Mouse (Mus musculus) urinary bladder, postnatal 10 days (tissue): ENCODE measurements around the gene Msmo1.

Experiments used
- DNase-seq: peaks from one replicate; pipeline ENCODE4 v3.0.0; 2022; ENCODE audit warnings: low spot score

Msmo1 gene

DNA sequence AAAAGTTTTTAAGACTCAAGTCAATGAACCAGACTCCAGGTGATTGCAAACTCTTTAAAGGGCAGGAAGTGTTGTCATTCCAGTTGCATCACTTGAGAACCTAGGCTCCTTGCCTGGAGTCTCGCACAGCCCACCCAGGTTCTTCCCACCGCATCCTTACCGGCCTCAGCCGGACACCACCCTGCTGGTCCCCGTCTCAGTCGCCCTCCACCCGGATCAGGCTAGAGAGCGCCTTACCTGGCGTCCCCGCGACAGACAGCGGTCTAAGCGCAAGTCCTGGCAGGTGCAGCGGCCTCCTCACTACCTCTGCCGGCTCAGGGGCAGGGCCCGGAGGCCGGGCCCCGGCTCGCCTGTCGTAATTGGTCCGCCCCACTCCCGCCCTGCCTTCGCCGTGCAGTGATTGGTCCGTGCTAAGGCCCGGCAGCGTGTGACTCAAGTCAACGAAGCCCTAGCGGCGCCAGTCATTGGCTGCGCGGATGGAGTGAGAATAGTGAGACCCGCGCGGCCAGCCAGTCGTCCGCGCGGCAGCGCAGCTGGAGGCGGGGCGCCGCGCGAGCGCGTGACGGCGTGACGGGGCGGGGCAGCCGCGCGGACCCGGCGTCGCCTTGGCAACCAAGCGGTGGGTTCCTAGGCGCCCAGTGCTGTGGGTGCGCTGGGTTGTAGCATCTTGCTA lies at the start of gene Msmo1:
TSS of gene Msmo1 (minus strand) at position 522 of the 673 bp plus-strand sequence.
- DNase-seq, result peak; percentile 90

DNA sequence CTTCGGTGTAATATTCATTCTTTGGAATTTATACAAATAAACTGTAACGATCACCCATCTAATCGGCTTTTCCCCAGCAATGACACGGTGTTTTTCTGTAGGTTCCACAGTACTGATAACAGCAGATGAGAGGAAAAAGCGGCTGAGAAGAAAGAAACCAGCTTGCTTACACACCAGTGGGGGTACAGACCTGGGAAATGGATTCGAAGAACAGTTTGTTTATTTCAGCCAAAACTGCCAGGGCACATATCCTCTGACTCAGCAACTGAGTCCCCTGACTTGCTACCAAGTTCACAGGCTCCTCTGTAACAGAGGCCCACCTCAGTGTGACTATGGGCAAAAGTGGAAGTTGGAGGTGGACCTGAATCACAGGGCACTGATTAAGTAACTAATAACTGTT lies 48.4 kb upstream of the Msmo1 start:
- no peak for DNase-seq

DNA sequence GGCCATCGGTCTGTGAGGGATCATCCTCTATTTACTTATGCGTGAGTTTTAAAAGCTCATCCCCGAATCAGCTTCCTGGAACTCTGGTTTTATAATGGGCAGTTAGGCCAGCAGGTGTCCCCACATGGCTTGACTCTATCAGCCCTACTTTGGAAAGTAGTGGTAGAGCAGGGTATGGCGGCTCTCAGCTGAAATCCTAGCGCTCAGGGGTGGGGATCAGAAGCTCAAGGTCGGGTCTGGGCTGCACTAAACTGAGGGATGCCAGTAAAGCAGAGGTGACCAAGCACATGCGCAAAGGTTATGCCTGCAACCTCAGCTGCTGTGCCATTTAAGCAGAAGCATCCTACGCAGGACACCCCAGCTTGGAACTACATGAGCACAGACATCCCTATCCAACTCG lies 44.3 kb upstream of the Msmo1 start:
- DNase-seq, result no peak

DNA sequence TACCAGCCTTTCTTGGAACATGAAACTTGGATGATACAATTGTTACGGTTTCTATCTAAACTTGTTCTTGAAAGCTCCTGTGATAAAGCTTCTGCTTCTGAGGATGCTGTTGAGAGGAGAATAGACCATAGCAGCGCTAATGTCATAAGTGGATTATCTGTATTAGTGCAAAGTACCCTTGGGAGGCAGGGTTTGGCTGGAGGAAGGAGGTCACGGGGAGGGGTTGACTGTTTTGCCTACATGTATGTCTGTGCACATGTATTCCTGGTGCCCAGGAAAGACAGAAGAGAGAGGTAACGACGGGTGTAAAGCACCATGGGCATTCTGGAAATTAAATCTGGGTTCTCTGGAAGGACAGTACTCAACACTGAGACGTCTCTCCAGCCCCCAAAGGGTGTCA lies 40.5 kb upstream of the Msmo1 start:
- no peak for DNase-seq

DNA sequence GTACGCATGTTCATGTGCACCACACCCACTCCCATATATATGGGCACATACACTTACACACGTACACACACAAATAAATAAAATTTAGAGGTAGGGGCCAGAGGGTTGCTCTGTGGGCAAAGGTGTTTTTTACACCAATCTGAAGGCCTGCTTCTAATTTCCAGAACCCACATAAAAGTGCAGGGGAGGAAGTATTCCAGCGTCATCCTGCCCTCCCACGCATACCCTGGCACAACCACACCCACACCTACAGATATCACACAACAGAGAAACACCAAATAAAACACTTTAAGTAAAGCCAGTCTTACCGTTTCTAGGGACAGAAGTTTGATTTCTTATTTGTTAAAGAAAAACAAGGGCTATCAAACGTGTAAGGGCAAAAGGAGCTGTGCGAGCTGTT lies 37.2 kb upstream of the Msmo1 start:
- DNase-seq, result no peak

DNA sequence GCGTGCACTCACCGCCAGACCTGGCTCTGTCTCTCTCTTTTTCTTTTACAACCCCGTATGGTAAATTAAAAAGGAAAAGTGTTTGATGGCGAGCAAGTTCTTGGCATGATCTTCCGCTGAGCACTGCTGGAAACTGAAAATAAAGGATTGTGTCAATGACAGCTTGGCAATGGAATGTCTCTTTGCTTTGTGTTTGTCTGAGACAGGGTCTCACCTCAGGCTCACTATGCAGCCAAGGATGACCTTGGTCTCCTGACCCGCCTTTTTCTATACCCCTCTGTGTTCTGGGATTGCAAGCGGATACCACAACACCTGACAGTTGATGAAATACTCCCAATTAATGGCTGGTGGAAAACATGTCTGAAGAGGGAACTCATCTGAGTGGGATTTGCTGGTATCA lies 36.0 kb upstream of the Msmo1 start:
- DNase-seq, result no peak

DNA sequence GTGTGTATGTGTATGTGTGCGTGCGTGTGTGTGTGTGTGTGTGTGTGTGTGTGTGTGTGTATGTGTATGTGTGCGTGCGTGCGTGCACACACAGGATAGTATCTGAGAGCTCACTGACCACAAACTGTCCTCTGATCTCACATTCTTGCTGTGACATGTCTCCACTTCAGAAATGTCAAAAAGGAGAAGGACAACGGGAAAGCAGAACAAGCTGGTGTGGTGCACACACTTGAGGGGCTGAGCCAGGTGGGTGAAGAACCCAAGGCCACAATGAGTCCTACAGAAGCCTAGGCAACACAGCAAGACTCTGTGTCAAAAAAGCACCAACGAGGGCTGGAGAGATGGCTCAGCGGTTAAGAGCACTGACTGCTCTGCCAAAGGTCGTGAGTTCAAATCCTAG lies 35.1 kb upstream of the Msmo1 start:
- DNase-seq, result no peak

DNA sequence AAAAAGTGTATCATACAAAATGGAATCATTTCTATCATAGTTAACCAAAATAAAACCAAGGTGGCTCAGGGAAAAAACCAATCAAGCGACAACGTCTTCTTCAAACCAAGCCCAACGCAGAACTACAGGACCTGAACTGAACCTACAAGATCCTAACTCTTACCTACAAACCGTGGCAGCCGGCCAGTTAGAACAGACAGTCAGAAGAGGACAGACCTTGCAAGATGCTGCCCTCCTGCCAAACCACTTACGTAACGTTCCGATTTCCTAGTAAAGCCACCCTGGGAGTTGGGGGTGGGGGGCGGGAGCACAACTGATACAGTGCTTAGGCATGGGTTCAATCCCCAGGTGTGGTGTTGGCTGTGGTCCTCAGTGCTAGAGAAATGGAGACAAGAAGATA lies 33.5 kb upstream of the Msmo1 start:
- DNase-seq, result no peak

DNA sequence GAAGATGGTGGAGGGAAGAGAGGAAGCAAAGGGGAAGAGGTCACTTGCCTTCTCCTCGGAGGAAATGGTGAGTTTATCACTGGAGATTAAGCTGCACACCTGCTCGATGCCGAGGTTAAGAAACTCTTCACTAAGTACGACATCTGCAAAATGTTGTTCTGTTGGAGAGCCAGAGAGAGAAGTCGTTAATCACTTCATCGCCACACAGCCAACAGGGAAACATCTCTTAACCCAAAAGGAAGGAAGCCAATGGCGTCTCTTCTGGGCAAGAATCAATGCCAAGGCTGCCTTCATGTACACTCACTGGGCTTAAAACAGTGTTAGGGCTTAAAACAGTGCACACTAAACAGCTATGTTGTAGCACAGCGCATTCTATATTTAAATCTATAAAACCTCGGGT lies 30.5 kb upstream of the Msmo1 start:
- DNase-seq, result no peak

DNA sequence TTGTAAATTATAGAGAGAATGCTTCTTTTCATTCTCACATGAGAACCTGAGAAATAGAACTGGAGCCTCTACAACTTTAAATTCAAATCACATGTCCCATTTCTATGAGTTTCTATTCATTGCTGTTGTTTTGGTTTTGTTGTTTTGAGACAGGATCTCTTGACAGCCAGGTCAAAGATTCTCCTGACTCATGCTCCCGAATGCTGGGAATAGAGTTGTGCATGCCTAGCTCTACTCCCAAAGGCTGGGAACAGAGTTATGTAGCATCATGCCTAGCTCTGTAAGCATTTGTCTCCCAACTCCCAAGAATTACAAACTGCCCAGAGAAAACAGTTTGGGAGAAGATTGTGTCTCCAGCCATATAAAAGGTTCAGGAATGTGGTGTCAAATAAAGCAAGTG lies 29.2 kb upstream of the Msmo1 start:
- no peak for DNase-seq

DNA sequence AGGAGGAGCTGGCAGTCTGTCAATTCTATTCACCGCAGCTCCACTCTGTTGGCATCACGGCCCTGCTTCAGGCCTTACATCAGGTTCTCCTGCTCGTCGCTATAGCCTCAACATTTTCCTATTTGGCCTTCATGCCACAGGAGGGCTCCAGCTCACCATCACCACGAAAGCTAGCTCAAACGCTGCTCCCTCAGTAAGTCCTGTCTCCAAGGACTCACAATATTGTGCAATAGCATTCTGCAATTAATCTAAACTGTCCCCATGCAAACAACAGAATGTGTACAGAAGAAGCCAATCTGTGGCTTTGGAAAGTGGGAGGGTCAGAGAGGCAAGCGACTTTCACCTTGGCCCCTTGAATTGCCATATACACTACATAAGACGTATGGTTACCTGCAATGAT lies 27.8 kb upstream of the Msmo1 start:
- no peak for DNase-seq

DNA sequence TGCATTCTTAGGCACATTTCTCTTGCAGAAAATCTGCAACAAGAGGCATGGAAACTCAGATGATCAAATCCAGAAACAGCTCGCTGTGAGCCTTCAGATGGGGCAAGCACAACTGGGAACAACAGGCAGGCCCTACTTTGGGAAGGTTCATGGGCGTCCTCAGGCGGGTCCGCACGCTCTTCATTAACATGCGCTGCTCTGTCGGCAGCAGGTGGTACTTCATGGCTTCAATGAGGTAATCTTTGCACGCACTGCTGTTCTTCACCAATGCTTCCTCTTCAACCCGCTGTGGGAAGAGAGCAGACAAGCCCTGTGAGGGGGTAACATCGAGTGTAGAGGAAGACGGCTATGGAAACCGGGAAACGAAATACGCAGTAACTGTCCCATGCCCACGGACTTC lies 24.4 kb upstream of the Msmo1 start:
- no peak for DNase-seq

DNA sequence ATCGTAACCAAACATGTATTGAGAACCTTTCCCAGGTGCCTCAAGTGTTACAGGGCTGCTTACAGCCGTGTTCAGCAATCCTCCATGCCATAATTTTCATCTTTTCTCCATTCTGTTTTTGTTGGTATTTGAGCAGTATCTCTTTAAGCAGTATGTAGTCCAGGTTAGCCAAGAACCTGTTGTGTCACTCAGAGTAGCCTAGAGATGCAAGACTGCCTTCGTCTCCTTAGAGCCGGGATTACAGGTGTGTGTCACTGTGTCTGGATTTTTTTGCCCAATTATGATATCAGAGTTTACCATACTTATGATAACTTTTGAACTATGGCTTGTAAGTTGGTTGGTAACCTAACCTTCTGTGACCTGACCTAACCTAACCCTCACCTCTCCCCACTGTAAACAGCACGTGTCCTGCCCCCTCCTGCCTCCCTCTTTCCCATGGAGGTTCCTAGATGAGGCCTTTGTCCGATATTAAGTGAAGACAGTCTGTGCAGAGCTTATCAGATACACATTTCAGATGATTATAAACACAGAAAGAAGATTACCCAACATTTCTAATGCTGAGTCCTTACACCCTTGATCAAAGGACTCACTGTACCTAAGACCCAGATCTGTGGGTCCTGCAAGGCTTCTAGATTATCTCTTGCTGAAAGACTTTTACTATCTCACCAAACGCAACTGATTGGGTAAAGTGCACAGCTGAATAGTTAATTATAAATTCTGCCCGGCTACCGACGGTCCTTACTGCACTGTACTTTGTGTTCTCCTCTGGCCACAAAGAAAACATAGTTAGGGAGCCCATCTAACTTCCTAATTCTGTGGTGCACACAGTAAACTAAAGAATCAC lies 12.8 kb upstream of the Msmo1 start:
- no peak for DNase-seq

DNA sequence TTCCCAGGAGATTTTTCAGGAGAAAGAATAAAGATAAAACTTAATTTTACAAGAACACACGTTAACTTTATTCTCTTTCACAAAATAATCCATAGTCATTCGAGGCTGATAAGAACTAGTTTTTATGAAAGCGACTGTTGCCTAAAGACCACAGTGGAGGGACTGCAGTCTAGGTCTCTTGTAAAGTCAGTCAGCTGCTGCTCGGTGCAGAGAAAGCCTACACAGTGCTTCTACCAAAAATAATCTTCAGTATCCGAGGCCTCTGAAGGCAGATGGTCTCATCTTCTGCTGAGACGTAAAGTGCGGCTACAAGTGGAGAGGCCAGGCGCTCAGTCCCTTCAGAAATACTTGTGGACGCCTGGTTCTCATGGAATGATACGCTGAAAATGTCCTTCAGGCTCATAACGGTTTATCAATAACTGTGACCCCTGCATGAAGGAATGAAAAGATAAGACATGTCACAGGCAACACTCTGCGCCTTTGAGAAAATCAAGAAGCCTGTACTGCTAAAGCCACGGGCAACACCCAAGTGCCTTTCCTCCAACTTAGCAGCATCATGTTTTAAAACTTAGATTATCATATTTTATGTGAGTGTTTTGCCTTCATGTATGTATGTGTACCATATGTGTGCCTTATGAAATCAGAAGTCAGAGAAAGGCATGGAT lies 7.1 kb upstream of the Msmo1 start:
- no peak for DNase-seq

DNA sequence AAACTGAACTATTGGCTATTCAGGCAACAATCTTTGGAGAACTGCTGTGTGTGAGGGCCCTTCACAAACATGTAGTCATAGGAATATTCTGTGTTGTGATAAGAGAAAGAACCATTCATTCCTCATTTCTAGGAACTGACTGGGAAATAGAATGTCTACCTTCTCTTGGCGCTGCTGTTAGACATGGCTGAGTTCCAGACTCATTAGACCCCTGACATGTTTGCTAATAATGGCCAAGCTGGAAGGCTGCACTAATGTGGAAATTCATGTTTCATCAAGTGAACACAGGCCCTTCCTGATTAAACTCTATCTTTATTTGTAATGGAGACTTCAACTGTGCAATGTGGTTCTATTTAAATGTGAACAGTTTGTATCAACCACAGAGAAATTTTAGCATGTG lies 5.3 kb upstream of the Msmo1 start:
- DNase-seq, result no peak

DNA sequence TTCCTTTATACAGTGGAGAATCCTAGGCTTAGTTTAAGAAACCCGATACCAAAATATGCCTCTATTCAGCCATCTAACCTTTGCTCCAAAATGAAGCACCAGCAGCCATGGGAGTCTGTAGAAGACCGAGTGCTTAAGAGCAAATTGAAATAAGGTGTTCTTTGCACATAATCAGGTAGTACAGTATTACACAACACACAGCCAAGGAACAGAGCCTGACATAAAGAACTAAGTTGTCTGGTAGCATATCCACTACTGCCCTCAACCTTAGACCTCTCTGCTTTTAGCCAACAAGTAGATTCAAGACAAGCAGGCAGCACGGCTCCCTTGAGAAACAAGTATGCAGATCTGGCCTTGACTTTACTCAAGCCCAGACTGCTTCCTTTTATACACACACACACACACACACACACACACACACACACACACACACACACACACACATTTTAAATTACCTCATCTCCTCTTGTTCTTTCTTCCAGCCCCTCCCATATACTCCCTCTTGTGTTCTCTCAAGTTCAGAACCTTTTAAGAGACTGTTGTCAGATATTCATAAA lies 3.3 kb upstream of the Msmo1 start:
- no peak for DNase-seq

DNA sequence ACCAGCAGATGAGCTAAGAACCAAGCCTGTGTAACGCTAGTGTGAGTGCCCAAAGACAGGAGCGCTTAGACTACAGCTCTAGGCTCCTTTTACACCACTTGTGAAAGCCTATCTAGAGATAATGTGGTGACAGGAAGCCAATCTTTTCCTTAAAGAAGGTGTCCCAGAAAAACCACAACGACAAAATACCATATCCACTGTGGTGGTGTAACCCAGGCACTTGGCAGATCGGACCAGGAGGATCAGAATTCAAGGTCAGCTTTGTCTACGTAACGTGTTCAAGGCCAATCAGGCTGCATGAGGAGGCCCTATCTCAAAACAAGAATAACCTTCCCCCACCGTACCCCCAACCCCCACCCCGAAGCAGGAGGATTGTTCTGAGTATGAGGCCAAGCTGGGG lies 1.6 kb upstream of the Msmo1 start:
- DNase-seq, result no peak

DNA sequence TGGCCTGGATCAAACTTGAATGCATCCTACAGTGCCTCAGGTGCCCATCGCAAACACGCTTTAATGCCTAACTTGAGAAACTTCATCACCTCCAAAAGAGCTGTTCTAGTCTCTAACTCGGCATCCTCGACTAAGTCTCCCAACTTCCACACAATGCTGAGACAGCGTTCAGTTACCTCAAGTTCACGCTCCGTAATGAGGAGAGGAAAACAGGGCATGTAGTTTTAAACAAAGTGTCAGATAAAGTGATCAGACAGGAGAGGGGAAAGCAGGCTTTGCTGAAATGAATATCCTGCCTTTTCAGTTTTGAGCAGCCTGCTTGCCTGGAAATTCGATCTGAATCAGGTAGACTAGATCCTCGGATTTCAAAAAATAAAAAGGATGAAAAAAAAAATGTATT lies 996 bp downstream of the Msmo1 start:
- no peak for DNase-seq

DNA sequence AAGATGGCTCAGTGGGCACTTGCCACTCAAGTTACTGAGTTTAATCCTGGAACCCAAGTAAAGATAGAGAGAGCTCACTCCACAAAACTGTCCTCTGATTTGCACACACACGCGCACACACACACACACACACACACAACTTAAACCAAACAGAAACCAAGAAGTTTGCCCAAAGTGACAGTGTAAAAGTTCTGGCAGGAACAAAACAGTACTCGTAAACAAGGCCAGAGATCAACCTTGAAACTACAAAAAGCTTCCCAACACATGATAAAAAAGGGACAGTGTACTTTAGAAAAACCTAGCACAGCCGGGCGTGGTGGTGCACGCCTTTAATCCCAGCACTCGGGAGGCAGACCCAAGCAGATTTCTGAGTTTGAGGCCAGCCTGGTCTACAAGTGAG lies 5.4 kb downstream of the Msmo1 start:
- DNase-seq, result no peak

DNA sequence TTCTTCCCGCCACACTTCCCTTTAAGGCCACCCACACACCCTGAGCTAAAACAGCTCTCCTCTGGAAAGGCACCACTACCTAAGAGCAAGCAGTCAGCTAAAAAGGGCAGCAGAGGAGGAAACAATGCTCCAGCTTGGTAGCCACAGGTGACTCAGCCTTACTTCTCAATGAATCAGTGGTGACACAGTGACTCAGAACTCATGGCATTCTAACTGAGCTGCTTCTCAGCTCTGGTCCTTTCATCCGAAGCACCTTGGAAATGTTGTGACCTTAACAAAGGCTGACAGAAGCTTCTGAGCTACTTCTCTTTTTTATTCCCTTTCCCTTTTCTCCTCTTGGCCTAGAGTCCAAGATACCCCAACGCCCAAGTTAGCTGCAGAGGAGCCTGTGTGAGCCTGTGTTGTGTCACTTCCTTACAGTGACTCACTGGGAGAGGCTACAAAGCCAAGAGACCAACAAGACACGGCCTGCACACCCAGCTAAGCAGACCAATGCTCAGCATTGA lies 7.3 kb downstream of the Msmo1 start:
- no peak for DNase-seq

DNA sequence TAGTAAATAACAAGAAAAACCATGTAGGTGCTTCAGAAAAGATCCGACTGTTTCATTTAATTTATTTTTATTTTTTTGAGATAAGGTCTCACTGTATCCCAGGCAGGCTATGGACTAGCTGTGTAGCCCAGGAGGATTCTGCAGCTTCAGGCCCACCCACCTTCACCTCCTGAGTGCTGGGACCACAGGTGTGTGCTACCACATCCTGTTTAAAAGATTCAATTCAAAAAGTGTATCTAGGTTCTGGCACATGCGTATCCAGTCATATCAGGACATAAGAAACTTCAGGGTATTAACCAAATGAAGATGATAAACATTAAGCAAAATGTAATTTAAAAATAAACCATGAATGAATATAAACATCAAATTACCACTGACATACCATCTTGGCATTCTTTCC lies 10.4 kb downstream of the Msmo1 start:
- DNase-seq, result no peak

DNA sequence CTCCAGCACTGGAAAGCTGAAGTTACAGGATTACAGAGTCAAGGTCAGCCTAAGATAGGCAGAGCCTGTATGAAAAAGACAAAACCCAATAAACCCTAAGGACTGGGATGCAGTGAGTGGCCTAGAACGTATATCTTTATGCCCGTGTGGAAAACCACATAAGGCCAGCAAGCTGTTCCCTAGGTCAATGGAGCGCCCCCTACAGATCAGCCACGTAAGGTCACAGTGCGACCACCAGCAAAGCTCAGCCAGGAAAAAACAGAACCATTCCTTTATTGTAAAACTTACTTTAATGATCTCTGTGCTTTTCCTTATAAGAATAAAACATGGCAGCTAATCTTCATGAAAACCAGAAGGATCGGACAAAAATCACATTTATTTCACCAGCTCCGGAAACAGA lies 15.7 kb downstream of the Msmo1 start:
- DNase-seq, result no peak

DNA sequence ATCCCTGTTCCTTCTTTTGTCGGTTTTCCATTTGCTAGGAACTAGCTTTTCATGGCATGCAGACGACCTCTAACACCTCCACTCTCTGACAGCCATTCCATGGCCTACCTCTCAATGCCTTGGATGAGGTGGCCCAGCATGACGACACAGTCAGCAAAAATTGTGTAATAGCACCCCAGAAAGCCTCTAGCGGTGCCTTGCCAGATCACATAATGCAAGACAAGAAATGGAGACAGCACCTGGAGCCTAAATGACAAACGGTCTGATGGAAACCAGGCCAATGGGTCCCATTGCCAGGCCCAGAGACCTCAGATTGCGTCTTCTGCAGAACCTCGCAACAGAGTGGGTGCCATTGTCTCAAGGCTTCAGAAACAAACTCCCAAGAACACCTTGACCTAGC lies 21.1 kb downstream of the Msmo1 start:
- no peak for DNase-seq
